Mouse (Mus musculus) kidney, postnatal 0 days (tissue): Measurements from ENCODE around the gene Hectd1. TPM values are rescaled to one million over a fixed set of nuclear protein-coding genes. Genes with fewer than 3 reads are reported as not detected.

Source experiments
- ATAC-seq: fragments of 200-750 bp; cut with Nextera tagmentation; replicated peaks from 2 replicates; pipeline ENCODE4 v1.8.0; 2017; ENCODE audit warnings: low read depth, moderate number of reproducible peaks, moderate TSS enrichment, moderate library complexity; ENCODE audit not compliant: low FRiP score
- DNase-seq: peaks from one replicate; pipeline ENCODE4 v3.0.0-alpha.2; 2016; ENCODE audit warnings: low spot score
- H3K27ac ChIP-seq: fragments of 300-500 bp; sonication (generic); 2 replicates; pipeline ENCODE4 v1.5.1; 2014; ENCODE audit warnings: mild to moderate bottlenecking
- H3K27me3 ChIP-seq: fragments of 300-500 bp; sonication (generic); 2 replicates; pipeline ENCODE4 v1.6.1; 2014; ENCODE audit warnings: low read length, mixed read lengths; ENCODE audit not compliant: insufficient read depth
- H3K36me3 ChIP-seq: fragments of 300-500 bp; sonication (generic); 2 replicates; pipeline ENCODE4 v1.6.1; 2014; ENCODE audit warnings: low read length, mixed read lengths; ENCODE audit not compliant: insufficient read depth
- H3K4me1 ChIP-seq: fragments of 300-500 bp; sonication (generic); replicated peaks from 2 replicates; pipeline ENCODE4 v1.6.1; 2014; ENCODE audit warnings: antibody characterized with exemption, low read length, mixed read lengths; ENCODE audit not compliant: insufficient read depth
- H3K4me2 ChIP-seq: fragments of 300-500 bp; sonication (generic); 2 replicates; pipeline ENCODE4 v1.6.1; 2014; ENCODE audit warnings: mild to moderate bottlenecking, low read length, moderate library complexity, mixed read lengths
- H3K4me3 ChIP-seq: fragments of 300-500 bp; sonication (generic); replicated peaks from 2 replicates; pipeline ENCODE4 v1.5.1; 2014; ENCODE audit warnings: low read depth, low read length
- H3K9ac ChIP-seq: fragments of 300-500 bp; sonication (generic); 2 replicates; pipeline ENCODE4 v1.6.1; 2014; ENCODE audit warnings: low read depth, low read length
- H3K9me3 ChIP-seq: fragments of 300-500 bp; sonication (generic); replicated peaks from 2 replicates; pipeline ENCODE4 v1.6.1; 2016; ENCODE audit warnings: low read length, inconsistent platforms, mixed read lengths
- CTCF ChIP-seq: IDR thresholded peaks from 2 replicates; pipeline ENCODE4 v1.5.1; 2016; ENCODE audit warnings: antibody characterized with exemption, low read depth, mild to moderate bottlenecking, moderate library complexity
- WGBS: fragments of 180-500 bp; shearing (Covaris S2); extraction: QIAGEN DNeasy Blood & Tissue Kit; methylation state at CpG from one replicate; pipeline ENCODE4 v1.1.7; 2014; 5-methylcytosine and 5-hydroxymethylcytosine counted together
- polyA plus RNA-seq: library from polyadenylated mRNA; unstranded; fragments of >200 nt; fragmentation: Nextera tagmentation; extraction: Ambion mirVana; gene quantifications from 2 replicates; pipeline ENCODE4 v1.2.1, GENCODE M21; 2015

Gene Hectd1
- polyA plus RNA-seq, 1 experiment from 2014 or later, result 28.1 TPM

DNA sequence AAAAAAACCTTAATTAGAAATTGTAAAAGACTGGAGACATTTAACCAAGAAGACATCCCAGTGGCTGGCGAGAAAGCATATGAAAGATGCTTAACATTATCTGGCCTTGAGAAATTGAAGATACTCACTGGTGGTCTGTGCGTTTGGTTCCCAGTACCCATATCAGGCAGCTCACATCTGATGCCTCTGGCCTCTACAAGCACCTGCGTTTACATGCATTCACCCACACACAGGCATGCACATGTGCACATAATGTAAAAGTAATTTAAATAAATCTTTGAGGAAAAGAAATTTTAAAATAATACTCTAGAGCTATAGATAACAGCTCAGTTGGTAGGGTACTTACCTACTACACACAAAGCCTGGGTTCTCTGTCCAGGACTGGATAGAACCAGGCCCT, 2.0 kb upstream of the Hectd1 start:
- no peaks in the 10 kb centered on the region for H3K9me3 ChIP-seq

DNA sequence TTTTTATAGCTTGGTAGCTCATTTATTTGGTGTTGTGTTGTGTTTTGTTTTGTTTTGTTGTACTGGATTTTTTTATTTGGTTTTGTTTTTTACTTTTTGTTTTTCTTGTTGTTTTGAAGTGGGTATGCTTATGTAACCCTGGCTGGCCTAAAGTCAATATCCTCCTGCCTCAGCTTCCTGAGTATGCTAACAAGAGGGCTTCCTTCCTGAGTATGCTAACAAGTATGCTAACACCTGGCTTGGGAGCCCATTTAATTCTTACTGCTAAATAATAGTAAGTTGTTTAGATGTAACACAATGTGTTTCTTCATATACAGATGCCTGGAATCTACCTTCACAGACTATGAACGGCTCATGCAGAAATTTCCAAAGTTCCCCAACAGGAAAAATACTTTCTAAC, 1.3 kb upstream of the Hectd1 start:
- Histone ChIP-seq H3K9ac (no peak overlapping the region), H3K9me3 (no peaks in the 10 kb centered on the region), H3K4me3 (peak overlapping the region; percentile 79), H3K4me1 (0 out of 2 replicates have a peak, but pooled peaks cover 4% of the 10 kb centered on the region), H3K27ac (0 out of 2 replicates have a peak overlapping the region, but pooled peaks have one; percentile 99), H3K36me3 (0 out of 2 replicates have a peak, but pooled peaks cover 3% of the 10 kb centered on the region), H3K4me2 (peak overlapping the region; percentile 78), H3K27me3 (no peaks in the 10 kb centered on the region)
- ATAC-seq (no peak), DNase-seq (no peak)
- 91% methylated on average over 1 of the region's 1 CpGs for WGBS
- TF ChIP-seq CTCF, result no peak

More for the DNA sequence above, 2.0 kb upstream of the Hectd1 start:
- Histone ChIP-seq H3K4me1 (0 out of 2 replicates have a peak, but pooled peaks cover 4% of the 10 kb centered on the region), H3K4me2 (no peak overlapping the region), H3K27me3 (no peaks in the 10 kb centered on the region), H3K4me3 (no peak overlapping the region), H3K36me3 (no peaks in the 10 kb centered on the region), H3K27ac (no peak overlapping the region), H3K9ac (no peak overlapping the region)
- WGBS, result 98% methylated on average over 3 of the region's 3 CpGs
- no peak for ATAC-seq
- no peak for DNase-seq
- TF ChIP-seq CTCF, result no peak

DNA sequence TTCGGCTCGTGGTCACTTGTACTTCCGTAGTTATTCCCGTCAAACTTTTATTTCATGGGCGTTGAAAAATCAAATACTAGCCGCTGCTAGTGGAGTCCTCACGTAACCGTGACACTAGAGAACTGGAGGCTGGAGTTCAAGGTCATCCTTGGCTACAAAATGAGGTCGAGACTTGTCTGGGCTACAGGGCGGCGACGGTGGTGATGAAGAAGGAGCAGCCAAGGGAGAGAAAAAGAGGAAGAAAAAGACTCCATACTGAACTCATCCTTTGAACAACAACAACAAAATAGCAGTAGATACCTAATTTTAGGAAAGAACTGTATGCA, 704 bp upstream of the Hectd1 start:
- H3K27me3 ChIP-seq, result no peaks in the 10 kb centered on the region
- peak overlapping the region; percentile 78 for H3K4me2 ChIP-seq
- H3K9ac ChIP-seq, result peak overlapping the region; percentile 97
- DNase-seq, result no peak
- H3K4me1 ChIP-seq, result 0 out of 2 replicates have a peak, but pooled peaks cover 4% of the 10 kb centered on the region
- no peak; the same call in 1 of the 2 replicates for ATAC-seq
- no peaks in the 10 kb centered on the region for H3K9me3 ChIP-seq
- H3K4me3 ChIP-seq, result peak overlapping the region; percentile 79
- 0 out of 2 replicates have a peak, but pooled peaks cover 3% of the 10 kb centered on the region for H3K36me3 ChIP-seq
- peak overlapping the region; percentile 99 for H3K27ac ChIP-seq
- under 1% methylated on average over 12 of the region's 12 CpGs for WGBS
- TF ChIP-seq CTCF, result no peak

DNA sequence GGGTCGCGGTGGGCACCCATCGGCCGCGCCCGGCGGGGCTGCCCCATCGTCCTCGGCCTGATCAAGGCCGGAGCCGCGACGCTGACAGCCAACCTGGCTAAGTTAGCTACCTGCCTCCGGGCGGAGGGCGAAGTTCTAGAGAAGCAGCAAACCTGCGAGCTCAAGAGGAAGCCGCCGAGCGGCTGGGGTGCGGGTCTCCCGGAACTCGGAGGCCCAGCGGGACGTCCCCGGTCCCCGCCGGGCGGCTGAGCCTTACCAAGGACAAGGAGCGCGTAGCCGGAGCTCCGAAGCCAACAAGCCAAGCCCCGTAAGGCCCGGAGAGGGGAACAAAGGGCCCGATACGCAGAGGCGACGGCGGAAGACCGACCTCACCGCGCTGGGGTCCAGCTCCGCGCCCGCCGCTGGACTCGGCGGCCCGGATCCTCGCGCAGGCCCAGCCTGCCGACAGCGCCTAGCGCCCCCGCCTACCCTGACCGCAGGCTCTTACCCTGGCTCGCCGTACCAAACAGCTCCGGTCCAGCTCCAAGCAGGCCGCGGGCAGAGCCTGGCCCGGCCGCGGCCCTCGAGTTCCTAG, 533 bp downstream of the Hectd1 start:
- no peak for TF ChIP-seq CTCF
- 0 out of 2 replicates have a peak, but pooled peaks cover 3% of the 10 kb centered on the region for H3K36me3 ChIP-seq
- WGBS, result under 1% methylated on average over 66 of the region's 66 CpGs

DNA sequence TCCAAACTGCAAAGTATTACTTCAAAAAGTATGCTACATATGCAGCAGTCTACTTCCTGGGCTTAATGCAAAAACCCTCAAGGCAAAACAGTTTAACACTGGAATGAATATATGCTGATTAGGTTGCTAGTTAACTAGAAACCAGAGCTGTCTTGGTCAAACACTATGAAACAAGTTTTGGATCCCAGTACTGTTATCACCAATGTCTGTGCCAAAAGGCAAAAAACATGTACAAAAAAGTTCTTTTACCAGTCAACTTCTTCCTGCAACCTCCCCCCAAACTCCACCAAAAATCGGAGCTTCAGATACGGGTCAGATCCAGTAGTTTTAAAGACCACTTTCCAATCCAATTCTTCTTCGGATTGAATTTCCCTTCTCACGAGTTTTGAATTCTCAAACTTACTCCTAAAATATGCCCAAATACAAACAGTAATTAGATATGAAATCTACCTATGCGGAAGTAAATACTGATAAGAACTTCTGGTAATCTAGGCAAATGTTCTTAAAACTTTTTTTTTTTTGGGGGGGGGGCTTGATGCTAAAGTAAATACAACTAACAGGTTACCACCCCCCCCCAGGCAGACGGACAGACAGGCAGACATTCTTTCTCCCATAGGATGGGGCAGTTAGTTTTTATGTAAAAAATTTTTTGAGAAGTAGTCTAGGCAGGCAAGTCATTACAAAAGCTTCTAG, 1.2 kb downstream of the Hectd1 start:
- 0 out of 2 replicates have a peak, but pooled peaks cover 4% of the 10 kb centered on the region for H3K4me1 ChIP-seq
- peak overlapping the region; percentile 99 for H3K27ac ChIP-seq
- H3K36me3 ChIP-seq, result 0 out of 2 replicates have a peak, but pooled peaks cover 3% of the 10 kb centered on the region
- peak overlapping the region; percentile 78 for H3K4me2 ChIP-seq
- no peaks in the 10 kb centered on the region for H3K27me3 ChIP-seq
- 7% methylated on average over 6 of the region's 6 CpGs for WGBS
- no peaks in the 10 kb centered on the region for H3K9me3 ChIP-seq
- TF ChIP-seq CTCF, result no peak
- no peak for ATAC-seq
- DNase-seq, result peak; percentile 22
- H3K4me3 ChIP-seq, result peak overlapping the region; percentile 79
- peak overlapping the region; percentile 97 for H3K9ac ChIP-seq

More for the DNA sequence above, 533 bp downstream of the Hectd1 start:
- DNase-seq (peak; percentile 61), ATAC-seq (peak; percentile 23)
- H3K27me3 ChIP-seq, result no peaks in the 10 kb centered on the region
- peak overlapping the region; percentile 78 for H3K4me2 ChIP-seq
- peak overlapping the region; percentile 99 for H3K27ac ChIP-seq
- H3K9ac ChIP-seq, result peak overlapping the region; percentile 97
- 0 out of 2 replicates have a peak, but pooled peaks cover 4% of the 10 kb centered on the region for H3K4me1 ChIP-seq
- peak overlapping the region; percentile 79 for H3K4me3 ChIP-seq
- no peaks in the 10 kb centered on the region for H3K9me3 ChIP-seq

DNA sequence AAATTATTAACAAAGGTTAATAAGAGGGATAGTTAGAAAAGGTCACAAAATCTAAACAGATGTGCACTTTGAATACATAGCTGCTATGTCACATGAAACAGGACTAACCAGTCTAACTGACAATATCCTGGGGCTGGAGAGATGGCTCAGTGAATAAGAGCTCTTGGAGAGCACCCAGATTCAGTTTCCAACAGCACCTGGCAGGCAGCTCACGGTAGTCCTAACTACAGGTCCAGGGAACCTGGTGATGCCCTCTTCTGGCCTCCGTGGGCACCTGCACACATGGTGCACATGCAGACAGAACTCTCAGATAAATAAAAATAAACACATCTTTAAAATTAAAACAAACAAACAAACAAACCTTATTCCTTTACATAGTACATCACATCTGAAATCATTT, 4.0 kb downstream of the Hectd1 start:
- H3K36me3 ChIP-seq, result 0 out of 2 replicates have a peak, but pooled peaks cover 3% of the 10 kb centered on the region
- peak; percentile 35 for TF ChIP-seq CTCF
- 0 out of 2 replicates have a peak, but pooled peaks cover 4% of the 10 kb centered on the region for H3K4me1 ChIP-seq
- WGBS, result 76% methylated on average over 2 of the region's 2 CpGs
- H3K4me3 ChIP-seq, result no peak overlapping the region
- DNase-seq (no peak), ATAC-seq (no peak)
- H3K27ac ChIP-seq, result no peak overlapping the region
- H3K9me3 ChIP-seq, result no peaks in the 10 kb centered on the region
- no peak overlapping the region for H3K9ac ChIP-seq
- H3K27me3 ChIP-seq, result no peaks in the 10 kb centered on the region
- H3K4me2 ChIP-seq, result no peak overlapping the region
